Mouse (Mus musculus) thymus, adult 2 months (tissue): Measurements from ENCODE around the gene Cnot9.

Source experiments
- CTCF ChIP-seq: fragments of 200-500 bp; IDR thresholded peaks from 2 replicates; pipeline ENCODE4 v1.5.1; 2012; ENCODE audit warnings: mild to moderate bottlenecking, control low read depth, low read length, moderate library complexity, borderline replicate concordance; ENCODE audit not compliant: control insufficient read depth, poor library complexity, insufficient read depth; ENCODE audit errors: extremely low read depth
- POLR2A ChIP-seq: fragments of 200-500 bp; IDR thresholded peaks from 2 replicates; pipeline ENCODE4 v1.6.1; 2012; ENCODE audit warnings: mild to moderate bottlenecking, low read length, control low read depth, moderate library complexity; ENCODE audit not compliant: control insufficient read depth, poor library complexity, insufficient read depth; ENCODE audit errors: extremely low read depth

DNA sequence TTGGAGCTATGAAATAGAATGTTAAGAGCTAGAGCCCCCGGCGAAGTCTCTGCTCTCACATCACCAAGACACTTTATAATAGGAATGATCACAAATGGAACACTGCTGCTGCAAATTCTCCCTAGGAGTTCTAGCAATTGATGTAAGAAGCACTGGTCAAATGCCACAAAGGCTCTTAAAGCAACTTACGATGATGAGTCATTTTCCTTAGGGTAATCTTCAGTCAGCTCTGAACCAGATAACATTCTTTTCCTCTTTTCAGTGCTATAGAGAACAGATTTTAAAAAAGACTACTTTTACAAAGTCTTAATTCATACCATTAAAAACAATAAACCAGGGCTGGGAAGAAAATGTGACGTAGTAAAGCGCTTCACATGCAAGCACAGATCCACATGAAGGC, 20.1 kb upstream of the Cnot9 start:
- TF ChIP-seq CTCF (no peak), POLR2A (no peak)
